Mouse (Mus musculus) WW6 (cell line): ENCODE data around the gene Gpr82.

Source experiments
- DNase-seq: peaks from one replicate; pipeline ENCODE4 v3.0.0-alpha.2; 2013; ENCODE audit warnings: low read depth, low spot score

The Gpr82 gene

DNA sequence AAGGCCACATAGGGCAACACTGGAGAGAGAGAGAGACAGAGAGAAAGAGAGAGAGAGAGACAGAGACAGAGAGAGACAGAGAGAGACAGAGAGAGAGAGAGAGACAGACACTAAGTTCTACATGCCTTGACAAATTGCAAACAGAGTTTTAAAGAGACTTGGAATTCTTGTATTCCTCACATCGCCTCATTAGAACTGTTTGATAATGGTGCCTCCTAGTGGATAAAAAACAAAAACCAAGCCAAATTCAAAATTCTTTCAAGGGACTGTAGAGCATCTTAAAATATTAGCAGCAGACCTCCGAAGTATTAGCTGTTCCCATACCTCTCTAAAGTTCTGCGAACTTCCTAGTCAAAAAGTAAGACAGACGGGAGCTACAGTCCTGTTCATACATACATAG lies 30.7 kb downstream of the Gpr82 start:
- DNase-seq = no peak

GRCm38 (mm10) chrX:13700681-13701080 lies 39.5 kb downstream of the Gpr82 start:
- DNase-seq = no peak

DNA sequence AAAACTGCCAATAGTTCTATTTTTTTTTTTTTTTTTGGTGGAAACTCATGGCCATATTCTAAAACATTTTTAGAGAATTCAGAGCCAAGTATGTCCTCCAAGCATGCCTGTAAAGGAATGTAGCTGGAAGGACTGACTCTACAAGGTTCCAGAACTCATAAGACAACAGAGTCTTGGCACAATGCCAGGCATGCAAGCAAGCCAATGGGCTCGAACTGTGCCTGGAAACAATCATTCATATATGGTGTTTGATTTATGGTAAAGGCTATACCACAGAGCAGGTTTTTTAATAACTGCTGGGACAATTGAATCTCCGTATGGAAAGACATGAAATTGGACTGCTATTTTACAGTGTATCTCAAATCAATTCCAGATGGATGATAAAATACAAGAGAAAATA lies 43.9 kb downstream of the Gpr82 start:
- DNase-seq = no peak

DNA sequence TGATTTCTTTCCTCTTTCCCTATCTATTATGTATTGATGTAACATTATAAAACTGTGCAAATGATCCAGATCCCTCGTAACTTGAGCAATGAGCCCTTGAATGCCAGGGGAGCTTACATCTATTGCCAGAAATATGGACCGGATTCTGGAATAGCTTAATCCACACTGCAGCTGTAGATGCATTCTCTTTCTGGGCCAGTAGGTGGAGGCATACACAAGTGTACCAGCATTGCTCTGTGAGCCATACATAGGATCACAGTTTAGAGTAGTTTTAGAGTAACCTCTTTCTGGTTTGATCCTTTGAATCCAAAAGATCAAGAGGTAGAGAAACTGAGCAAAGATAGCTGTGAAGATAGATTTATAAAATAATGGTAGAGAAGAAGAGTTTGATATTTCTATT lies 49.0 kb downstream of the Gpr82 start:
- no peak for DNase-seq
